Mouse (Mus musculus): ENCODE data around the gene Noxa1.

The Noxa1 gene

GRCm38 (mm10) chr2:25095109-25095850 lies at the start of gene Noxa1:
Gene Noxa1, minus strand, starts transcription at chr2:25095149.
- no peak for DNase-seq

DNA sequence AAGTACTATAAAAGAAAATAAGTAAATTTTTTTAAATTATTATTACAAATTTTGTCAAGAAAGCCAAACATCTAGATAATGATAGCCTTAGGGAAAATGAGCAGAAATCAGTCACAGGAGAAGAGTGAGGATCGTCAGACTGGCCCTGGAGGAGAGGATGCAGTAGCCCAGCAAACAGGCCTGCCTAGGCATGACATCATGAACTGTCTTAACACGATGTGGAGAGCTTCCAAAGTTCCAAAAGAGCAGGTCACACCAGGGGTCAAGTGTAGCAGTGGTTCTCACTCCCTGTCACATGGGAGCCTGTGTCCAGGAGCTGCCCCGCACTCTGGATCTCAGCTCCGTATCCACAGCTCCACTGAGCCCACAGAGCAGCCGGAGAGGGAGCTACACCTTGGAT lies 47.0 kb upstream of the Noxa1 start:
- DNase-seq: no peak

DNA sequence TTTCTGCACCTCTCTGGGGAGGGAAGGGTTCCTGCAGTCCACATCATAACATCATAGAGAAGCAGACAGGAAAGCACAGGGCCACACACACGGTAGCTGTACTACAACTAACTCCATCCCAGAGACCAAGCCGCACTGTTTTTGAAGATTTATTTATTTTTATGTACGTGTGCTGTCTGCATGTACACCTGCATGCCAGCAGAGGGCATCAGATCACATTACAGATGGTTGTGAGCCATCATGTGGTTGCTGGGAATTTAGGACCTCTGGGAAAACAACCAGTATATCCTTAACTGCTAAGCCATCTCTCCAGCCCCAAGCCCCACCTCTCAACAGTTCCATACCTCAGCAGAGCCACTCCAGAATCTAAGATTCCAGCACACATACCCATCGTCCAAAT lies 46.2 kb upstream of the Noxa1 start:
- DNase-seq: no peak

GRCm38 (mm10) chr2:25137832-25138231 lies 42.9 kb upstream of the Noxa1 start:
- no peak for DNase-seq

DNA sequence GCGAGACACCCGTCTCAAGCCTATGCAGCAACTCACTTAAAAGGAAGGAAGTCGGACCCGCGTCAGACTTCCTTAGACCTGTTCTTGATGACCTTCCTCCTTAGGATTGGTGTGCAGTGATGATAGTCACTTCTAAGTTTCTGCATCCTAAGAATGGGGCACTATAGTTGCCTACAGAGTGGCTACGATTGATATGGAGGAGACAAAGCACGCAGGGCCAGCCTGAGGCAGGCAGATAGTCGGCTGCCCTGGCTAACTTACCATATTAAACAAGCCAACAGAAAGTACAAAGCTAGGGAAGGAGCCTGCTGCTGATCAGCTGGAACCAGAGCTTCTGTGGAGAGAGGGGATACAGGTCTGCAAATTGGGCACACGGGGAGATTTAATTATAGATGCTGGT lies 36.7 kb upstream of the Noxa1 start:
- no peak for DNase-seq

- DNase-seq: no peak
These were observed 33.1 kb upstream of the Noxa1 start for GRCm38 (mm10) chr2:25128072-25128471.

- DNase-seq: peak; percentile 85
These were observed 32.3 kb upstream of the Noxa1 start for GRCm38 (mm10) chr2:25127206-25127605.

GRCm38 (mm10) chr2:25126011-25127010 lies 31.4 kb upstream of the Noxa1 start:
- DNase-seq: no peak

DNA sequence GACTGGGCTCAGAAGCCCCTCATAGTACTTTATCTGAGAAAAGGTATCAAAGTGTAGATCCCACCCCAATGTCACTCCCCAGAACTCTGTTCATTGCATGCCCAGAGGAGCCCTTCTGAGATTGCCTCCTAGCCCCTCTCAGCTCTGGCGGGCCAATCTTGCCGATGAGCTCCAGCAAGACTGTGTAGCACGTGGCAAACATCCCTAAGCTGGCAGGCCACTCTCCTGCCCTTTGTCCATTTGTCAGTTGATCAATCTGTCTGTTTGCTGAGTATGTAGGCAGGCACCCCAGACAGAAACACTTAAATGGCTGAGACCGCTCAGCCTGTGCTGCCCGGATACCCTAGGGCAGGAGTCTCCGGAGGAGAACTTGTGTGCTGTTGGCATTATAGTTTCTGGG lies 30.2 kb upstream of the Noxa1 start:
- no peak for DNase-seq

DNA sequence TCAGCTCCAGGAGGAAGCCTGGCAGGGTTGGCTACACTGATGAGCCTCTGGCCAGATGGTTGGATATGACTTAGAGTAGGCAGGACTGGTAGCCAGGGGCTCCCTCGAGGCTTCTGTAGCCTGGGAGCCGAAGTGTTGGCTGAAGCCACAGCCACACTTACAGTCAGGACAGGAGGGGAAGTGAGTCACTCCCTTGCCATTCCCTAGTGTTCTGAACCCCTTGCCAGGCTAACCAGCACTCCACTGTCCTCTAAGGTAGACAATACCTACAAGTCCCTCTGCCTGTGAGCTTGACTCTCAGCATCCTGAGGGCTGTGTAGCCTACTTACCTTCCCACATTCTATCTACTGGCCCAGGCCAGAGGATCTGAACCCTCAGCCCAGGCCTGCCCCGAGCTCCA lies 29.5 kb upstream of the Noxa1 start:
- no peak for DNase-seq

DNA sequence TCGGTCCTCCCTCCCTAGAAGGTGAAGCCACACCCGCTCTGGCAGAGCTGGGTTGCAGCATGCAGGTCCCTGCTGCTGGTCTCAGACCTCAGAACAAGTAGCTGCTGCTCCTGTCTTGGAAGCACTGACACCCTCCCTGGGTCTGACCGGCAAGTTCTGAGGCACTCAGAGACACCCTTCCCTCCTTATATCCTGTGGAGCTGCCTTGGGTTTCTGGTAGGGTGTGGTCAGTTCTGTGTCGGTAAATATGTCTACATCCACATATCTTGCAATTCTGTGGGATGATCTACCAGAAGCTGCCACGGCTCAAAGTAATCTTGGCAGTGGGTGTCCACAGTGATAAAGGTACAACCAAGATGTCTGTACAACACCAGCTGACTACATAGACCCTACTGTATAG lies 28.6 kb upstream of the Noxa1 start:
- DNase-seq: no peak

- no peak for DNase-seq
These were observed 27.7 kb upstream of the Noxa1 start for GRCm38 (mm10) chr2:25122666-25123065.

DNA sequence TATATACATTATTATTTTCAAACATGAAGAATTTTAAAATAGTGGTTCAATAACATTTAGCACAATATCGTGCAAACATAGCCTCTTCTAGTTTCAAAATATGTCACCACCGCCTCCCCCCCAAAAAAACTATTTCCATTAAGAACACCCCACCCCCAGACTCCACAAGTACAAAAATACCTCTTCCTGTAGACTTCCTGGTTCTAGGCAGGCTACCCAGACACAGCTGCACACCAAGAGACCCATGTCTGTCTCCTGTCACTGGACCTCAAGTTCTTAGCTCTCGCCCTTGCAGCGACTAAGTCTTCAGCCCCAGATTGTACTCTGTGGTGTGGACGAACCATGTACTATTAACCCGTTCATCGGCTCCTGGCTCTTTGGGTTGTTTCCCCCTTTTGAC lies 26.0 kb upstream of the Noxa1 start:
- no peak for DNase-seq

DNA sequence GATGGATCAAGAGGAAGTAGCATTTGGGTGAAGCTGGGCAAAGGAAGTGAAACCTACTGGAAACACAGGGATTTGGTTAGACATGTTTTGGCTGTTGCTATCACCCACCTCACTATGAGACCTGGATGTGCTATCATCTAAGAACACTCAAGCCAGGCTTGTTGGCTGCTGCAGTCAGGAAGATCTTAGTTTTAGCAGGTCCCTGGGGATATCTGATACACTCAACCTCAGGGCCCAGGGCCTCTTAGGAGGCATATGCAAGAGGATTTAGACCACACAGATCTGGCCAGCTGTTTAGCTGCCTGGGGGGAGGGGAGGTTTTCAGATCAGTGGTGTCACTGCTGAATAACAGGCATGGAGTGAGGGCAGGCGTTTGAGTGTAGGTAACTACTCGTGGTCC lies 20.5 kb upstream of the Noxa1 start:
- DNase-seq: no peak

GRCm38 (mm10) chr2:25114308-25114707 lies 19.4 kb upstream of the Noxa1 start:
- no peak for DNase-seq

- DNase-seq: no peak
These were observed 16.3 kb upstream of the Noxa1 start for GRCm38 (mm10) chr2:25111184-25111791.

DNA sequence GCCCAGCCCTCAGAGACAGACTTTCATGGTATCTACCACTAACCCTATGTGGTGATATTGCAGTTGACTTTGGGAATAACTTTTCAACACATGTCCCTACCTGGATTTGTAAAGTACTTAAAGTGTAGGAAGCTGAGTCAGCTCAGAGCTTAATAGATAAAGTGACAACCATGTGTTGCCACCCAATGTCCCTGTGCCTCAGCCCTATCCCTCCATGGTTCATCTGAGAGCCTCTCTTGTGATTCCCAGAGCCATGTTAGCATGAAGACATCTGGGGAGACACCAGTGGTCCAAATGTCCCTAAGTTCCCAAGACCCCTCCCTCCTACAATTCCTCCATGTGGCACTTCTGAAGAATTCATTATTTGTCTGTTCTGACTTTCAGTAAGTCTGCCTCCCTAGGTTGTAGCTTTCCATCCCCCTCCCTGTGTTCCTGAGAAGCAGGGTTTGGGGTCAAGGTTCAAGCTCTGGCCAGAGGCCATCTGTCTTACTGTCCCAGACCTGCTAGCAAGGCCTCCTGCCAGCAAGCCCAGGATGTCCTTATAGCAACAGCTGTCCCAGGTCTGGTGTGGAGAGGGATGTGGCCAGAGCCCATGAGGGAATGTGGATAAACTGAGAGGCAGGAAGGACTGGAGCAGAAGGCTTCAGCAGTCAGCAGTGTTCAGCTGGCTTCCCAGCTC lies 15.7 kb upstream of the Noxa1 start:
- no peak for DNase-seq

DNA sequence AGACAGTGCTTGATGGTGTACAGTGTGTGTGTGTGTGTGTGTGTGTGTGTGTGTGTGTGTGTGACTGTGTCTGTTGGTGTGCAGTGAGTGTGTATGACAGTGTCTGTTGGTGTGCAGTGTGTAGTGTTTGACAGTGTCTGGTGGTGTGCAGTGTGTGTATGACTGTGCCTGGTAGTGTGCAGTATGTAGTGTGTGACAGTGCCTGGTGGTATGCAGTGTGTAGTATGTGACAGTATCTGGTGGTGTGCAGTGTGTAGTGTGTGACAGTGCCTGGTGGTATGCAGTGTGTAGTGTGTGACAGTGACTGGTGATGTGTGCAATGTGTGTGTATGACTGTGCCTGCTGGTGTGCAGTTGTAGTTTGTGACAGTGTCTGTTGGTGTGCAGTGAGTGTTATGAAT lies 14.5 kb upstream of the Noxa1 start:
- no peak for DNase-seq

GRCm38 (mm10) chr2:25106045-25106444 lies 11.1 kb upstream of the Noxa1 start:
- DNase-seq: no peak

DNA sequence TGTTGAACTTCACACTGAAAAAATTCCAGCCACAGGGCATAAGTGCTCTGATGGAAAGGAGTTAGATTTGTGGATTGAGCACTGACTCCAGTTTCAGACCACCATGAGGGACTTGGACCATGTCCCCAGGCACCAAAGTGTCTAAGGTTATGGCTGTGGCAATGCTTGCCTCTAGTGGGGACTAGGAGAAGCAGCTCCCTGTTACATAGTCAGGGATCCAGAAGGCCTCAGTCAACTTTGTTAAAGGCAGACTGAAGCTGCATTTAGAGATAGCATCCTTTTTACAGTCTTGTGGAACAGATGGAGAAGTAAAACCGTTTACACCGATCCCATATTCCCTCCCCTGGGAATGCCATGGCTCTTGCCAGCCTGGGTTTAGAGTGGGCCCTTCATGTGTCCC lies 9.2 kb upstream of the Noxa1 start:
- DNase-seq: no peak

DNA sequence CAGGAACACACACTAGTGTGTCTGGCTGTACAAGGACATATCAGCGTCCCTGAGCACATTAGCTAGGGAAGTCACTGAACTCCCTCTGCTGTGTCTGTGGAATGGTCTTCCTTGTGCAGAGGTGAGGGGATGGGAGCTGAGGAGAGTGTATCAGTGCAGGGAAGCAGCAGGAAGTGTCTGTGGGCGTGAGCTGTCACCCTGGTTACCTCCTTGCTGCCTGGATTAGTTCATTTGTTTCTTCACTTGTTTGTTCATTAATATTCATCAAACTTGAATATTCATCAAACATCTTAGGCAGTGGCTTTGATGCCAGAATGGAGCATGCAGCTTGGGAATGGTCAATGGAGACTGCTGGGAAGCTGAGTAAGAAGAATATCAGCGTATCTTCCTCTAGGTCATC lies 4.8 kb upstream of the Noxa1 start:
- no peak for DNase-seq

- no peak for DNase-seq
These were observed 4.0 kb upstream of the Noxa1 start for GRCm38 (mm10) chr2:25098956-25099355.

DNA sequence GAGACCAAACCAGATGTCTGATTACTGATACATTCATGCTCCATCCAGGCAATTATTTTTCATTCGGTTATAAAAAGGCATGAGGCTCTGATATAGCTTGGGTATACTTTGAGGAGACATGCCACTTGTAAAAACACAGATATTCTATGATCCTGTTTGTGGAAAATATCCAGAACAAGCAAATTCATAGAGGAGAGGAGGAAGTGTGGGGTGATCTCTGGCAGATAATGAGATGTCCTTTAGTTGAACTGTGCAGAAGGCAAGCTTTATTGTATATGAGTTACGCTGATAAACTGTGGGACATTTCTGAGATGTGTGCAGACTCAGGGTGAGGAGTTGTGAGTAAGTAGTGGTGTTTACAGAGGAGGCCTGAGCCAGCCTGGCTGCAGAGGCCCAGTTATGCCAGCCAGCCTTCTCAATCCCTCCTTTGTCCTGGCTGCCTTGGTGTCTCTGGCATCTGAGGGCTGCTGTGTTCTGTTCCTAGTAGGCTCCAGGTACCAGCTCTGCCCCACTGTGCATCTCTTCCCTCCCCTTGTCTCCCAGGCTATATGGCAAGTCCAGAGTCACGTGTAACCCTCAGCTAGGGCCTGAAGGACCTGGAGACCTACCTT lies 3.2 kb upstream of the Noxa1 start:
- DNase-seq: no peak
